Mouse (Mus musculus) liver, embryonic 14.5 days (tissue): ENCODE measurements around the gene Agpat2.

ENCODE experiments used
- CTCF ChIP-seq: IDR thresholded peaks from 2 replicates; pipeline ENCODE4 v1.5.1; 2016; ENCODE audit warnings: antibody characterized with exemption, low read depth, control low read depth
- EP300 ChIP-seq: IDR thresholded peaks from 2 replicates; pipeline ENCODE4 v1.6.1; 2016; ENCODE audit warnings: antibody characterized with exemption, low read depth

GRCm38 (mm10) chr2:26600664-26601063 lies 3.6 kb downstream of the Agpat2 start:
- TF ChIP-seq CTCF (no peak), EP300 (no peak)
